Mouse (Mus musculus) hindbrain, embryonic 15.5 days (tissue): Measurements from ENCODE around the gene 4930415O20Rik. TPM values are rescaled to one million over a fixed set of nuclear protein-coding genes. Genes with fewer than 3 reads are reported as not detected.

Experiments
- ATAC-seq: fragments of 200-750 bp; cut with Nextera tagmentation; 2 replicates; pipeline ENCODE4 v1.8.0; 2017; ENCODE audit warnings: low read depth, moderate number of reproducible peaks, moderate TSS enrichment; ENCODE audit not compliant: low FRiP score
- H3K27ac ChIP-seq: fragments of 300-500 bp; sonication (generic); replicated peaks from 2 replicates; pipeline ENCODE4 v1.5.1; 2015; ENCODE audit warnings: mild to moderate bottlenecking, inconsistent platforms
- H3K27me3 ChIP-seq: fragments of 300-500 bp; sonication (generic); 2 replicates; pipeline ENCODE4 v1.6.1; 2015; ENCODE audit warnings: control low read depth, inconsistent platforms
- H3K36me3 ChIP-seq: fragments of 300-500 bp; sonication (generic); 2 replicates; pipeline ENCODE4 v1.6.1; 2015; ENCODE audit warnings: control low read depth, inconsistent platforms
- H3K4me1 ChIP-seq: fragments of 300-500 bp; sonication (generic); replicated peaks from 2 replicates; pipeline ENCODE4 v1.6.1; 2015; ENCODE audit warnings: control low read depth, inconsistent platforms
- H3K4me2 ChIP-seq: fragments of 300-500 bp; sonication (generic); 2 replicates; pipeline ENCODE4 v1.6.1; 2015; ENCODE audit warnings: moderate library complexity, mild to moderate bottlenecking, inconsistent platforms
- H3K4me3 ChIP-seq: fragments of 300-500 bp; sonication (generic); 2 replicates; pipeline ENCODE4 v1.5.1; 2015; ENCODE audit warnings: mild to moderate bottlenecking, inconsistent platforms
- H3K9ac ChIP-seq: fragments of 300-500 bp; sonication (generic); 2 replicates; pipeline ENCODE4 v1.6.1; 2015; ENCODE audit warnings: inconsistent platforms
- H3K9me3 ChIP-seq: fragments of 300-500 bp; sonication (generic); 2 replicates; pipeline ENCODE4 v1.6.1; 2016; ENCODE audit warnings: control low read depth, inconsistent platforms
- WGBS: fragments of 180-500 bp; shearing (Covaris S2); methylation state at CpG from one replicate; pipeline ENCODE4 v1.1.7; 2015; 5-methylcytosine and 5-hydroxymethylcytosine counted together
- polyA plus RNA-seq: library from polyadenylated mRNA; unstranded; fragments of >200 nt; fragmentation: Nextera tagmentation; extraction: Ambion mirVana; gene quantifications from 2 replicates; pipeline ENCODE4 v1.2.1, GENCODE M21; 2015

The 4930415O20Rik gene
- polyA plus RNA-seq, 1 experiment from 2014 or later = not detected

DNA sequence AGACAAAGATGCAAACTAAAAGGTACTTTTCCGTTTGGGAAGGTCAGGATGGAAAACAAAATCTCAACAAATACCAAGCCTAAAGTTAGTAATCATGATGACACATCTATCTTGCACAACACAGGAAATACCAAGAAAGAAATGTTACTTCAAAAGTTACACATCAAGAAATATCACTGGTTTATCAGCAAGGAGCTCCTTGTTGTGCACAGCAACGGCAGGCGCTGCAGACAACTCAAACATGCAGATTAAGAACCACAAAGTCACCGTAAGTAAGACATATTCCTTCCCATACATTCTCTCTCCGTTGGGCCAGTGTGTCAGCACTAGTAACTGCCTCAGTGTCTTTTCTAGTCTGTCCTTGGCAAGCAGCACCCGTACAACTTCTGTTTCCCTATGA, 29.7 kb upstream of the 4930415O20Rik start:
- no peak overlapping the region for H3K27ac ChIP-seq
- no peaks in the 10 kb centered on the region for H3K9me3 ChIP-seq
- peaks cover 43% of the 10 kb centered on the region for H3K36me3 ChIP-seq
- no peak overlapping the region for H3K4me3 ChIP-seq
- H3K4me2 ChIP-seq = no peak overlapping the region
- ATAC-seq = no peak
- WGBS = 90% methylated on average over 6 of the region's 6 CpGs
- H3K27me3 ChIP-seq = no peaks in the 10 kb centered on the region
- H3K9ac ChIP-seq = no peak overlapping the region
- H3K4me1 ChIP-seq = no peaks in the 10 kb centered on the region

GRCm38 (mm10) chr15:98543341-98543740, 27.5 kb upstream of the 4930415O20Rik start:
- no peaks in the 10 kb centered on the region for H3K27me3 ChIP-seq
- ATAC-seq = no peak
- H3K4me1 ChIP-seq = no peaks in the 10 kb centered on the region
- no peak overlapping the region for H3K4me3 ChIP-seq
- no peak overlapping the region for H3K9ac ChIP-seq
- peaks cover 59% of the 10 kb centered on the region for H3K36me3 ChIP-seq
- 82% methylated on average over 4 of the region's 4 CpGs for WGBS
- H3K27ac ChIP-seq = no peak overlapping the region
- H3K9me3 ChIP-seq = no peaks in the 10 kb centered on the region
- no peak overlapping the region for H3K4me2 ChIP-seq

DNA sequence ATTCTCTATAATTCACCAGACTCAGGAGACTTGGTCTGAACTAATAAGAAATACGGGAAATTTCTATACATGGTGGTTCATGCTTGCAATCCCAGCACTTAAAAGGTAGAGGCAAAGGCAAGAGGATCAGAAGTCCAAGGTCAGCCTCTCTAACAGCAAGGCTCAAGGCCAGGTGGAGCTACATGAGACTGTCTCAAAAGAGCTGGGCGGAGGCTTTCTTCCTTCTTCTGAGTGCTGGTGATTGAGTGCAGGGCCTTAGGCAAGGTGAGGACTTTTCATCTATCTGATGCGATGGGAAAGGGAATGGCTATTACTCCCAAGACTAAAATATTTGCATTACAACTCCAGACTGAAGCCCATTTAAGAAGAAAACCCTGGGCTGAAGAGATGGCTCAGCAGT, 25.7 kb upstream of the 4930415O20Rik start:
- Histone ChIP-seq H3K36me3 (peaks cover 73% of the 10 kb centered on the region), H3K9me3 (no peaks in the 10 kb centered on the region), H3K27me3 (no peaks in the 10 kb centered on the region), H3K4me1 (no peaks in the 10 kb centered on the region), H3K27ac (no peak overlapping the region), H3K9ac (no peak overlapping the region), H3K4me3 (no peak overlapping the region), H3K4me2 (no peak overlapping the region)
- no peak for ATAC-seq
- WGBS = 94% methylated on average over 3 of the region's 3 CpGs

GRCm38 (mm10) chr15:98546843-98547242, 24.0 kb upstream of the 4930415O20Rik start:
- no peak overlapping the region for H3K4me2 ChIP-seq
- no peaks in the 10 kb centered on the region for H3K27me3 ChIP-seq
- no peak overlapping the region for H3K9ac ChIP-seq
- H3K36me3 ChIP-seq = peaks cover 82% of the 10 kb centered on the region
- no peak overlapping the region for H3K27ac ChIP-seq
- H3K4me1 ChIP-seq = no peaks in the 10 kb centered on the region
- H3K4me3 ChIP-seq = no peak overlapping the region
- no peaks in the 10 kb centered on the region for H3K9me3 ChIP-seq
- 93% methylated on average over 5 of the region's 5 CpGs for WGBS
- ATAC-seq = no peak

DNA sequence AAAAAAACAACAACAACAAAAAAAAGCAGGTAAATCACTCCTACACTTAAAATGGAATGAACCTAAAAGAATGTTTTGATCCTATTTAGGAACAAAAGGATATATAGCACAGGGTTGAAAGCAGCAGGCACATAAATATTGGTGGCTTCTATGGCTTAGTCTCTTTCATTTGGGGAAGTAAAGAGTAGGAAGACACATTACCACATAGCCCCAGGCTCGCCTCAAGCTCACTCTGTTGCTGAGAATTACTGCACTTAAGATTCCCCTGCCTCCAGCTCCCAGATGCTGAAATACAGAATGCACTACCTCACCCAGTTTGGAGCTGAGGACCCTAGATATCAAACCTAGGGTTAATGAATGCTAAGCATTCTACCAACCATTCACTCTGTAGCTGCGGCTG, 18.0 kb upstream of the 4930415O20Rik start:
- Histone ChIP-seq H3K4me3 (no peak overlapping the region), H3K36me3 (peaks cover 72% of the 10 kb centered on the region), H3K27ac (no peak overlapping the region), H3K27me3 (no peaks in the 10 kb centered on the region), H3K9ac (no peak overlapping the region), H3K4me2 (no peak overlapping the region), H3K4me1 (no peaks in the 10 kb centered on the region), H3K9me3 (no peaks in the 10 kb centered on the region)
- no peak for ATAC-seq
- WGBS = 91% methylated on average over 2 of the region's 2 CpGs

DNA sequence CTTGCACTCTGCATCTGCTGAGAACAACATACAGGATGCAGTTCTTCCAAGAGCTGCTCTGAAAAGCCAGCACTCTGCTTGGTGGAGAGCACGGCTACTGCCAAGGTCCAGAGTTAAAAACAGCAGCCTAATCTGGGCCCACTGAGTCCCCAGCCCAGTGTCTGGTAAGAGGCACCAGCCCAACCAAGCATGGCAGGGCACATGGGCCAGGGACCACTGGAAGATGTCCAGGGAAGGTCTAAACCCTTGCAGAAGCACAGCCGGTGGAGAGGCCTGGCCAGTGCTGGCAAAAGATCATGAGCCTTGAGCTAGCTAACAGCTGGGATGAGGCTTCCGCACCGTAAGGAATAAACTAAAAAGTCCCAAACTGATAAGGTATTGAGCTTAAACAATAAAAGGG, 14.9 kb upstream of the 4930415O20Rik start:
- Histone ChIP-seq H3K9ac (no peak overlapping the region), H3K4me2 (no peak overlapping the region), H3K27ac (no peak overlapping the region), H3K4me3 (no peak overlapping the region), H3K27me3 (no peaks in the 10 kb centered on the region), H3K9me3 (no peaks in the 10 kb centered on the region), H3K36me3 (peaks cover 63% of the 10 kb centered on the region), H3K4me1 (no peaks in the 10 kb centered on the region)
- 90% methylated on average over 4 of the region's 4 CpGs for WGBS
- ATAC-seq = no peak

DNA sequence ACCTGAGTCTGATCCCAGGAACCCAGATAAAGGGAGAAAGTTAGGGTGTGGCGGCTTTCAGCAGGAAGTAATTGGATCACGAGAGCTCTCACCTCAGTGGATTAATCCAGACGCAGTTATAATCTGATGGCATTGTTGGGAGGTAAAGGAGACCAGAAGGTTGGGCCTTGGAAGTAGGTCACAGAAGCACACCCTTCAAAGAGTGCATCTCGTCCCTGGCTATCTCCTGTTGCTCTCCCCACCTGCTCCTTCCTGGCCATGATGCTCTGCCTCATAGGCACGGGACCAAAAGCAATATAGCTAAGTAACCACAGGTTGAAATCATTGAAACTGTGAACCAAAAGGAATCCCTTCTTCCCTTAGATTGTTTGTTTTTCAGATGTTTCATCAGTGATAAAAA, 13.6 kb upstream of the 4930415O20Rik start:
- no peak for ATAC-seq
- H3K27me3 ChIP-seq = no peaks in the 10 kb centered on the region
- no peak overlapping the region for H3K27ac ChIP-seq
- no peak overlapping the region for H3K9ac ChIP-seq
- H3K36me3 ChIP-seq = peaks cover 50% of the 10 kb centered on the region
- H3K9me3 ChIP-seq = no peaks in the 10 kb centered on the region
- no peak overlapping the region for H3K4me2 ChIP-seq
- no peak overlapping the region for H3K4me3 ChIP-seq
- 92% methylated on average over 5 of the region's 5 CpGs for WGBS
- H3K4me1 ChIP-seq = no peaks in the 10 kb centered on the region

GRCm38 (mm10) chr15:98566973-98567277, 3.9 kb upstream of the 4930415O20Rik start:
- under 1% methylated on average over 15 of the region's 15 CpGs for WGBS
- no peak for ATAC-seq

DNA sequence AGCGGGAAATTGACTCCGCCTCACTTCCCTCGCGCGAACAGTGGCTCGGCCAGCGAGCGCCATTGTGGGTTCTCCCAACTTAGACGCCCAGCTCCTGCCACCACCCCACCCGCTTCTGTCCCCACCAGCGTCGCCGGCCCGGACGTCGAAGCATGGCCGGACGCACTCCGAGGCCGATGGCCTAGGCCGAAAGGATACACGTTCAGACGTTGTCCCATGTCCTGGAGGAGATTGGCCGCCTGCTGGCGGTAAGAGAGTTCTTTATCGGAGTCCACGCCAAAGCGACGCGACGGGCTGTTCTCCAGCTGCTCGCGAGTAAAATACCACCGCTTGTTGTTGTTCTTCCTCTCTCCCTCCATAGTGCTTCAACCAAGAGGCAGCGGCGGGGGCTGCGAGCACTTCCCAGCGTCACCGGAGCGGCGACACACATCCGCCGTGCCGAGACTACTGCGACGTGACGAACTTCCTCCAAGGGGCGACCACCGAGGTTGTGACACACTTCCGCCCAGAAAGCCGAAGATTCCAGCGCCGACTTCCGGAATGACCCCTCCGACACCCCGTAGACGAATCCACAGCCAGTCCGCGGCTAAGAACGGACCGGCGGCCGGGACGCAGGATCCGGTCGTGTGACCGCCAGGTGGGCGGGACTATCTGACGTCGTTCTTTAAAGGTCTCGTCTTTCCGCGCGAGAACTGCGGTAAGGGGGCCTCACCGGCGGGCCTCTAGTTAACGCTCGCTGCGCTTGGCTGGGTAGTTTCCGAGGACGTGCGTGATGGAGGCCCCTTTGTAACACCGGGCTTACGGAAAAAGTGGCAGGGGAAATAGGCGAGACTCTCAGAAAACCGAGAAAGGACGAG, 3.3 kb upstream of the 4930415O20Rik start:
- H3K27me3 ChIP-seq = no peaks in the 10 kb centered on the region
- peaks cover 41% of the 10 kb centered on the region for H3K4me1 ChIP-seq
- peak; percentile 98 for ATAC-seq
- peak overlapping the region; percentile 93 for H3K4me3 ChIP-seq
- H3K4me2 ChIP-seq = peak overlapping the region; percentile 96
- H3K27ac ChIP-seq = peak overlapping the region; percentile 96
- WGBS = under 1% methylated on average over 88 of the region's 88 CpGs
- no peaks in the 10 kb centered on the region for H3K9me3 ChIP-seq
- H3K9ac ChIP-seq = peak overlapping the region; percentile 91
- H3K36me3 ChIP-seq = peaks cover 8% of the 10 kb centered on the region; the same call in 1 of the 2 replicates

More at GRCm38 (mm10) chr15:98566973-98567277, 3.9 kb upstream of the 4930415O20Rik start:
- peak overlapping the region; percentile 96 for H3K4me2 ChIP-seq
- H3K4me3 ChIP-seq = peak overlapping the region; percentile 93
- H3K4me1 ChIP-seq = peaks cover 41% of the 10 kb centered on the region
- H3K9ac ChIP-seq = peak overlapping the region; percentile 86
- H3K9me3 ChIP-seq = no peaks in the 10 kb centered on the region
- H3K27me3 ChIP-seq = no peaks in the 10 kb centered on the region
- peak overlapping the region; percentile 89 for H3K27ac ChIP-seq
- peaks cover 8% of the 10 kb centered on the region; the same call in 1 of the 2 replicates for H3K36me3 ChIP-seq

DNA sequence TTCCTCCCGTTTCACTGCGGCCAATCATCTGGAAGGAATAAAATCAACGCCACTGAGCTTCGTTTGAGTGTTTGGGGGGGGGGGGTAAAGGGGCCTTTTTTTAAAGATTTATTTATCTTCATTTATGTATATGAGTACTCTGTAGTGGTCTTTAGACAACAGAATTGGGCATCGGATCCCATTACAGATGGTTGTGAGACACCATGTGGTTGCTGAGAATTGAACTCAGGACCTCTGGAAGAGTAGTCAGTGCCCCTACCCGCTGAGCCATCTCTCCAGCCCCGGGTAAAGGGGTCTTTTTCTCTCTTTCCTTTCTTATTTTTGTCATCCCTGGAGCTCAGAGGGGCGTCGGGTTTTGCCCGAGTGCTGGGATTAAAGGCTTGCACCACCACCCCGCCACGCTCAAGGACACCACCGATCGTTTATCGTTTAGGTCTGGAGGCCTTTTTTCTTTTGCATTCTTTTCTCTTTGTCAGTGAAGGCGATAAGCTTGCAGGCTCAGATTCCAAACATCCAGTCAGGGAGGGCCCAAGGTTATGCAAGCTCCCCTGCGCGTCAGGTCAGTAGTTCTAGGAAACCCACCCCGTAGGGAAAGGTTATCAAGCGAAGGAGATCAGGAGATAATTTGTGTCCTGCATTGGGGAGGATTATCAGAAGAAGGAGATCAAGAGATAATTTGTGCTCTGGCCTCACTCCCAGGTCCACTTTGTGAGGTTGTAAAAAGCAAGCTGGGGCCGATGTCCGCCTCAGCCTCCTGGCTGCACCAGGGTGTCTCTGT, 2.4 kb upstream of the 4930415O20Rik start:
- H3K4me2 ChIP-seq = peak overlapping the region; percentile 84
- H3K9ac ChIP-seq = peak overlapping the region; percentile 91
- H3K4me1 ChIP-seq = peaks cover 39% of the 10 kb centered on the region
- peak overlapping the region; percentile 93 for H3K4me3 ChIP-seq
- 14% methylated on average over 22 of the region's 22 CpGs for WGBS
- no peak for ATAC-seq
- H3K36me3 ChIP-seq = no peaks in the 10 kb centered on the region
- no peaks in the 10 kb centered on the region for H3K9me3 ChIP-seq
- H3K27me3 ChIP-seq = no peaks in the 10 kb centered on the region
- H3K27ac ChIP-seq = peak overlapping the region; percentile 96

- Histone ChIP-seq H3K4me3 (peak overlapping the region; percentile 93), H3K9me3 (no peaks in the 10 kb centered on the region), H3K27me3 (no peaks in the 10 kb centered on the region), H3K27ac (no peak overlapping the region), H3K36me3 (no peaks in the 10 kb centered on the region), H3K4me2 (peak overlapping the region; percentile 84), H3K9ac (peak overlapping the region; percentile 91), H3K4me1 (peaks cover 35% of the 10 kb centered on the region)
- ATAC-seq = no peak
- 71% methylated on average over 7 of the region's 7 CpGs for WGBS
Measured at GRCm38 (mm10) chr15:98569216-98569615, 1.6 kb upstream of the 4930415O20Rik start.

DNA sequence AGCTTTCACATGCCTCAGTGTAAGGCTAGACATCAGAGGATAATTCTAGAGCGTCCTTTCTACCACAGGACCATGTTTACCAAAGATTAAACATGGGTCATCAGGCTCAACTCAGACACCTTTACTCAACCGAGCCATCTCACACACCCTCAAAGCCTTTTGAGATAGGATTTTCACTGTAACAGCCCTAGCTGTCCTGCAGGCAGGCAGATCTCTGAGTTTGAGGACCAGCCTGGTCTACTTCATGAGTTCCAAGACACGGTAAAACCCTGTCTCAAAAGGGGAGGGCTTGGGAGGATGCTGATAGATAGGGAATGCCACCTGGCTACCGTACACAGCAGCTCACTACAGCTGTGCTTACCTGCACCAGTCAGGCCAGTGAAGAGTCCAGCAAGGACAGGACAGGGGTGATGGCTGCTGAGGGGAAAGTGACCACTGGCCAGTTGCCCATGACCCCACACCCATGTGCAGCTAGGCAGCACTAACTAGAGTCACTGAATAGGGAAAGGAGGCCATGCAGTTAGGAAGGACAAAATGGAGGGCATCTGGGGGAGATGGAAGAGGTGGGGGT, 924 bp upstream of the 4930415O20Rik start:
- H3K4me2 ChIP-seq = no peak overlapping the region
- H3K4me3 ChIP-seq = no peak overlapping the region
- no peak overlapping the region for H3K9ac ChIP-seq
- peaks cover 31% of the 10 kb centered on the region for H3K4me1 ChIP-seq
- no peak for ATAC-seq
- WGBS = 90% methylated on average over 4 of the region's 4 CpGs
- H3K36me3 ChIP-seq = no peaks in the 10 kb centered on the region
- no peaks in the 10 kb centered on the region for H3K9me3 ChIP-seq
- H3K27me3 ChIP-seq = no peaks in the 10 kb centered on the region
- H3K27ac ChIP-seq = no peak overlapping the region
